Mouse (Mus musculus) liver, embryonic 12.5 days (tissue): ENCODE results near the gene Cldn1. TPM values are rescaled to one million over a fixed set of nuclear protein-coding genes. Genes with fewer than 3 reads are reported as not detected.

ENCODE experiments used
- ATAC-seq: fragments of 200-750 bp; cut with Nextera tagmentation; 2 replicates; pipeline ENCODE4 v1.8.0; 2017; ENCODE audit warnings: moderate number of reproducible peaks, mild to moderate bottlenecking, moderate library complexity
- H3K27ac ChIP-seq: fragments of 300-500 bp; sonication (generic); 2 replicates; pipeline ENCODE4 v1.5.1; 2016; ENCODE audit warnings: mild to moderate bottlenecking
- H3K27me3 ChIP-seq: fragments of 300-500 bp; sonication (generic); replicated peaks from 2 replicates; pipeline ENCODE4 v1.6.1; 2016; ENCODE audit warnings: mild to moderate bottlenecking, moderate library complexity
- H3K36me3 ChIP-seq: fragments of 300-500 bp; sonication (generic); 2 replicates; pipeline ENCODE4 v1.6.1; 2016; ENCODE audit warnings: mild to moderate bottlenecking, moderate library complexity
- H3K4me1 ChIP-seq: fragments of 300-500 bp; sonication (generic); 2 replicates; pipeline ENCODE4 v1.6.1; 2016
- H3K4me2 ChIP-seq: fragments of 300-500 bp; sonication (generic); 2 replicates; pipeline ENCODE4 v1.6.1; 2016; ENCODE audit warnings: mild to moderate bottlenecking, moderate library complexity
- H3K4me3 ChIP-seq: fragments of 300-500 bp; sonication (generic); 2 replicates; pipeline ENCODE4 v1.5.1; 2016; ENCODE audit warnings: mild to moderate bottlenecking, moderate library complexity
- H3K9ac ChIP-seq: fragments of 300-500 bp; sonication (generic); 2 replicates; pipeline ENCODE4 v1.6.1; 2016; ENCODE audit warnings: mild to moderate bottlenecking, moderate library complexity
- H3K9me3 ChIP-seq: fragments of 300-500 bp; sonication (generic); replicated peaks from 2 replicates; pipeline ENCODE4 v1.6.1; 2016; ENCODE audit warnings: mild to moderate bottlenecking, moderate library complexity
- WGBS: fragments of 180-500 bp; shearing (Covaris S2); methylation state at CpG from one replicate; pipeline ENCODE4 v1.1.7; 2016; ENCODE audit not compliant: insufficient replicate concordance; 5-methylcytosine and 5-hydroxymethylcytosine counted together
- polyA plus RNA-seq: library from polyadenylated mRNA; unstranded; fragments of >200 nt; fragmentation: Nextera tagmentation; extraction: Ambion mirVana; gene quantifications from 2 replicates; pipeline ENCODE4 v1.2.1, GENCODE M21; 2016

Cldn1 gene
- polyA plus RNA-seq, 1 experiment from 2014 or later = 15.3 TPM

GRCm38 (mm10) chr16:26360694-26361093, 10.9 kb downstream of the Cldn1 start:
- Histone ChIP-seq H3K36me3 (no peaks in the 10 kb centered on the region), H3K4me3 (no peak overlapping the region), H3K9me3 (no peaks in the 10 kb centered on the region), H3K4me1 (peaks cover 11% of the 10 kb centered on the region; the same call in 1 of the 2 replicates), H3K27me3 (no peaks in the 10 kb centered on the region), H3K4me2 (no peak overlapping the region), H3K27ac (no peak overlapping the region), H3K9ac (no peak overlapping the region)
- no peak for ATAC-seq
- WGBS = 69% methylated on average over 3 of the region's 3 CpGs

GRCm38 (mm10) chr16:26359619-26360018, 12.0 kb downstream of the Cldn1 start:
- Histone ChIP-seq H3K9ac (no peak overlapping the region), H3K27me3 (no peaks in the 10 kb centered on the region), H3K4me2 (no peak overlapping the region), H3K36me3 (no peaks in the 10 kb centered on the region), H3K4me1 (peaks cover 11% of the 10 kb centered on the region; the same call in 1 of the 2 replicates), H3K4me3 (no peak overlapping the region), H3K27ac (no peak overlapping the region), H3K9me3 (no peaks in the 10 kb centered on the region)
- WGBS = 72% methylated on average over 4 of the region's 4 CpGs
- ATAC-seq = no peak

- peaks cover 11% of the 10 kb centered on the region; the same call in 1 of the 2 replicates for H3K4me1 ChIP-seq
- ATAC-seq = no peak
- H3K27me3 ChIP-seq = no peaks in the 10 kb centered on the region
- no peak overlapping the region for H3K9ac ChIP-seq
- no peaks in the 10 kb centered on the region for H3K9me3 ChIP-seq
- H3K36me3 ChIP-seq = no peaks in the 10 kb centered on the region
- 80% methylated on average over 5 of the region's 5 CpGs for WGBS
- no peak overlapping the region for H3K27ac ChIP-seq
- no peak overlapping the region for H3K4me2 ChIP-seq
- no peak overlapping the region for H3K4me3 ChIP-seq
Observed at GRCm38 (mm10) chr16:26358898-26359297, 12.7 kb downstream of the Cldn1 start.

GRCm38 (mm10) chr16:26357863-26358780, 13.5 kb downstream of the Cldn1 start:
- 51% methylated on average over 5 of the region's 5 CpGs for WGBS
- Histone ChIP-seq H3K9me3 (no peaks in the 10 kb centered on the region), H3K9ac (no peak overlapping the region), H3K4me3 (no peak overlapping the region), H3K4me1 (peaks cover 11% of the 10 kb centered on the region; the same call in 1 of the 2 replicates), H3K4me2 (no peak overlapping the region), H3K27me3 (no peaks in the 10 kb centered on the region), H3K27ac (no peak overlapping the region), H3K36me3 (no peaks in the 10 kb centered on the region)
- ATAC-seq = peak; percentile 78

GRCm38 (mm10) chr16:26355513-26355912, 16.1 kb downstream of the Cldn1 start:
- H3K36me3 ChIP-seq = no peaks in the 10 kb centered on the region
- H3K9me3 ChIP-seq = no peaks in the 10 kb centered on the region
- H3K9ac ChIP-seq = no peak overlapping the region
- no peak overlapping the region for H3K27ac ChIP-seq
- ATAC-seq = peak; percentile 42; the same call in 1 of the 2 replicates
- H3K4me2 ChIP-seq = no peak overlapping the region
- WGBS = 52% methylated on average over 1 of the region's 1 CpGs
- H3K4me3 ChIP-seq = no peak overlapping the region
- H3K27me3 ChIP-seq = no peaks in the 10 kb centered on the region
- H3K4me1 ChIP-seq = peaks cover 11% of the 10 kb centered on the region; the same call in 1 of the 2 replicates

GRCm38 (mm10) chr16:26350786-26351185, 20.9 kb downstream of the Cldn1 start:
- Histone ChIP-seq H3K27me3 (no peaks in the 10 kb centered on the region), H3K36me3 (no peaks in the 10 kb centered on the region), H3K27ac (no peak overlapping the region), H3K4me3 (no peak overlapping the region), H3K9me3 (no peaks in the 10 kb centered on the region), H3K9ac (no peak overlapping the region), H3K4me1 (no peaks in the 10 kb centered on the region), H3K4me2 (no peak overlapping the region)
- no peak for ATAC-seq
- WGBS = 74% methylated on average over 4 of the region's 4 CpGs

GRCm38 (mm10) chr16:26348809-26349208, 22.8 kb downstream of the Cldn1 start:
- 41% methylated on average over 1 of the region's 1 CpGs for WGBS
- Histone ChIP-seq H3K9me3 (no peaks in the 10 kb centered on the region), H3K4me2 (no peak overlapping the region), H3K4me3 (no peak overlapping the region), H3K9ac (no peak overlapping the region), H3K27me3 (no peaks in the 10 kb centered on the region), H3K36me3 (no peaks in the 10 kb centered on the region), H3K27ac (no peak overlapping the region), H3K4me1 (no peaks in the 10 kb centered on the region)
- no peak for ATAC-seq

GRCm38 (mm10) chr16:26316281-26316680, 55.4 kb downstream of the Cldn1 start:
- Histone ChIP-seq H3K4me3 (no peak overlapping the region), H3K4me2 (no peak overlapping the region), H3K4me1 (no peaks in the 10 kb centered on the region), H3K36me3 (no peaks in the 10 kb centered on the region), H3K9ac (no peak overlapping the region), H3K27ac (no peak overlapping the region), H3K27me3 (no peaks in the 10 kb centered on the region), H3K9me3 (no peaks in the 10 kb centered on the region)
- ATAC-seq = no peak
- 75% methylated on average over 7 of the region's 7 CpGs for WGBS

- H3K27ac ChIP-seq = no peak overlapping the region
- H3K36me3 ChIP-seq = no peaks in the 10 kb centered on the region
- H3K4me1 ChIP-seq = no peaks in the 10 kb centered on the region
- H3K27me3 ChIP-seq = no peaks in the 10 kb centered on the region
- H3K4me3 ChIP-seq = no peak overlapping the region
- H3K9me3 ChIP-seq = no peaks in the 10 kb centered on the region
- H3K4me2 ChIP-seq = no peak overlapping the region
- ATAC-seq = no peak
- WGBS = 71% methylated on average over 13 of the region's 13 CpGs
- H3K9ac ChIP-seq = no peak overlapping the region
Observed at GRCm38 (mm10) chr16:26314815-26315214, 56.8 kb downstream of the Cldn1 start.

- no peak overlapping the region for H3K4me2 ChIP-seq
- no peaks in the 10 kb centered on the region for H3K36me3 ChIP-seq
- H3K4me3 ChIP-seq = no peak overlapping the region
- H3K9me3 ChIP-seq = no peaks in the 10 kb centered on the region
- H3K9ac ChIP-seq = no peak overlapping the region
- H3K27me3 ChIP-seq = no peaks in the 10 kb centered on the region
- WGBS = 60% methylated on average over 2 of the region's 2 CpGs
- H3K4me1 ChIP-seq = no peaks in the 10 kb centered on the region
- ATAC-seq = no peak
- H3K27ac ChIP-seq = no peak overlapping the region
Observed at GRCm38 (mm10) chr16:26309402-26309801, 62.2 kb downstream of the Cldn1 start.
